Mouse (Mus musculus) forebrain, embryonic 12.5 days (tissue): Measurements from ENCODE around the gene Hpca. TPM values are rescaled to one million over a fixed set of nuclear protein-coding genes. Genes with fewer than 3 reads are reported as not detected.

ENCODE experiments used
- ATAC-seq: fragments of 200-750 bp; cut with Nextera tagmentation; 2 replicates; pipeline ENCODE4 v1.8.0; 2017; ENCODE audit warnings: moderate TSS enrichment; ENCODE audit not compliant: low FRiP score
- H3K27ac ChIP-seq: fragments of 300-500 bp; sonication (generic); 2 replicates; pipeline ENCODE4 v1.5.1; 2016; ENCODE audit warnings: mild to moderate bottlenecking
- H3K27me3 ChIP-seq: fragments of 300-500 bp; sonication (generic); 2 replicates; pipeline ENCODE4 v1.6.1; 2016; ENCODE audit warnings: mild to moderate bottlenecking
- H3K36me3 ChIP-seq: fragments of 300-500 bp; sonication (generic); replicated peaks from 2 replicates; pipeline ENCODE4 v1.6.1; 2016; ENCODE audit warnings: mild to moderate bottlenecking
- H3K4me1 ChIP-seq: fragments of 300-500 bp; sonication (generic); 2 replicates; pipeline ENCODE4 v1.6.1; 2016
- H3K4me2 ChIP-seq: fragments of 300-500 bp; sonication (generic); 2 replicates; pipeline ENCODE4 v1.6.1; 2016; ENCODE audit warnings: mild to moderate bottlenecking, moderate library complexity
- H3K4me3 ChIP-seq: fragments of 300-500 bp; sonication (generic); replicated peaks from 2 replicates; pipeline ENCODE4 v1.5.1; 2016; ENCODE audit warnings: mild to moderate bottlenecking
- H3K9ac ChIP-seq: fragments of 300-500 bp; sonication (generic); 2 replicates; pipeline ENCODE4 v1.6.1; 2016; ENCODE audit warnings: mild to moderate bottlenecking
- H3K9me3 ChIP-seq: fragments of 300-500 bp; sonication (generic); 2 replicates; pipeline ENCODE4 v1.6.1; 2016
- WGBS: fragments of 180-500 bp; shearing (Covaris S2); methylation state at CpG from one replicate; pipeline ENCODE4 v1.1.7; 2016; 5-methylcytosine and 5-hydroxymethylcytosine counted together
- polyA plus RNA-seq: library from polyadenylated mRNA; unstranded; fragments of >200 nt; fragmentation: Nextera tagmentation; extraction: Ambion mirVana; gene quantifications from 2 replicates; pipeline ENCODE4 v1.2.1, GENCODE M21; 2016

Hpca gene
- polyA plus RNA-seq, 1 experiment from 2014 or later, result 6.0 TPM

DNA sequence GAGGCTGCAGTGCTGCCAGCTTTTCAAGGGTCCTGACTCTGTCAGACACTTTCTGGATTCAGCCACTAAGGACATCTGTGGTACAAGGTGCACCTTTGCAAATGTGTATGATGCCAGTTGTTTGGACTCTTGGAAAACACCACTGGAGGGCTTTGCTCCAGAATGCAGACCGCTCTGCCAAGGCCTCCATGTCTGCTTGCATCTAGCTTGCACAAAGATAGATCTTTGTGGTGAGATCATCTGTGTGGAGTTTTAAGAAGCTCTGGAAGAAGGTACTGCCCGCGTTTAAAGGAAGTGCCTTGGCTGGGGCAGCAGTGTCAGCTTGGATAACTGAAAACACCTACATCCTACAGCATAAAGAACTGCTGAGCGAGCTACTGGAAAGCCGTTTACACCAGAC, 21.7 kb upstream of the Hpca start:
- no peak overlapping the region for H3K27ac ChIP-seq
- ATAC-seq, result no peak
- H3K27me3 ChIP-seq, result peaks cover 13% of the 10 kb centered on the region; the same call in 1 of the 2 replicates
- no peak overlapping the region for H3K9ac ChIP-seq
- H3K4me2 ChIP-seq, result no peak overlapping the region
- peaks cover 26% of the 10 kb centered on the region for H3K4me1 ChIP-seq
- 89% methylated on average over 5 of the region's 5 CpGs for whole genome bisulfite sequencing
- 0 out of 2 replicates have a peak, but pooled peaks cover 3% of the 10 kb centered on the region for H3K36me3 ChIP-seq
- H3K9me3 ChIP-seq, result no peaks in the 10 kb centered on the region
- no peak overlapping the region for H3K4me3 ChIP-seq

DNA sequence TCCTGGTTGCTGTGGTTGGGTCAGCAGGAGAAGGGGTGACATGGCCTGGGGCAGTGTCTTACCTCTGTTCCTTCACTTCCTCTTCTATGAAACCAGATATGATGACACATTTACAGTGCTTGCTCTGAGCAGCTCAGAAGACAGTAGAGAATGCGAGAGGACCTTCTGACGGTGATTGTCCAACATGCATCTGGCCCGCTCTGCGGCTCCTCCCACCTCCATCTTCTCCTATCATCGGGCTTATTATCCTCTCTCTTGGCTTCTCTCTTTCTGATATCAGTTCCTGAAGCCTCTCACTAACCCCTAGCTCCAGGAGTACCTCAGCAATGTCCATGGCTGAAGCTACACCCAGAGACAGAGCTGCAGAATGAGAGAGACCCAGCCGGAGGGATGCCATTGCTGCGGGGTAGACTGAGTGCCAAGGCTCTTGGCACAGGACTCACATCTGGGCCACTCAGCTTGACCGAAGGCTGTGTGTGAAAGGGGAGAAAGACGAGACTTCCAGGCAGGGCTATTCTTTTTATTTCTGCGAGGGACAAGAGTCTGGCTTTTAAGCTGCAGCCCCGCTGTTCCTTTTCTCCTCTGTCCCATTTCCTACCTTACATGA, 20.7 kb upstream of the Hpca start:
- H3K27ac ChIP-seq, result no peak overlapping the region
- H3K9me3 ChIP-seq, result no peaks in the 10 kb centered on the region
- H3K36me3 ChIP-seq, result no peaks in the 10 kb centered on the region
- H3K4me3 ChIP-seq, result no peak overlapping the region
- no peak overlapping the region for H3K4me2 ChIP-seq
- no peak overlapping the region for H3K9ac ChIP-seq
- WGBS, result 91% methylated on average over 11 of the region's 11 CpGs
- peaks cover 24% of the 10 kb centered on the region for H3K4me1 ChIP-seq
- peaks cover 22% of the 10 kb centered on the region for H3K27me3 ChIP-seq
- ATAC-seq, result no peak

DNA sequence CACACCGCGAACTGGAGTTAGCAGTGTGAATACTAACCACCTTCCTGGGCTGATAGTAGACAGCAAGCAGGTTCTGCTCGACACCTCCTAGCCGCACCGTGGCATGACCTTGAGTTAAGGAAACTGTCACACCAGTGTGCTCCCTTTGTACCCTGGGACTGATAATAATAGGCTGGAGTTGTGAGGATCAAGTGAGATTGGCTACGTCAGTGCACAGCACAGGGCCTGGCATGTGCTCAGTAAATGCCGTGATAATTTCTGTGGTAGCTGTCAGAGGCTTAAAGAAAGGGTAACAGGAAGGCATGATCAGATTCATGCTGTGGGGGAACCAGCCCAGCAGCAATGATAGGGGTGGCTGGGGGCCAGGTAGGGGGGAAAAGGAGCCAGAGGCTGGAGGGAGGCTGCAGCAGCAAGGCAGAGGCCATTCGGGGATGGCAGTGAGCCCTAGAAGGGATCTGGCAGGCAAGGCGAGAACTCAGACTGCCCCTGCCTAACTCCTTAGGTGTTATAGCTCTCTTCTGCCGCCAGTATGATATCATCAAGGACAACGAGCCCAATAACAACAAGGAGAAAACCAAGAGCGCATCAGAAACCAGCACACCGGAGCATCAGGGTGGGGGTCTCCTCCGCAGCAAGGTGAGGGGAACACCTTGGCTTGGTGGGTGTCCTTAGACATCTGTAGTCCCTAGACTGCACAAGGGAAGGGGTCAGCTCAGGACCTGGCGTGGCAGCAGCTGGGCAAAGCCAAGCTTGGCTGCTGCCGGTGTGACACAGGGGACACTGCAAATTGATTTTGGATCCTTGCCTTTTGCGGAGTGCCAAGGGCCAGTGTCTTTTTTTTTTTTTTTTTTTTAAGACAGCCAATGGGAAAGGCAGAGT, 20.0 kb upstream of the Hpca start:
- H3K4me3 ChIP-seq, result no peak overlapping the region
- no peak for ATAC-seq
- WGBS, result 83% methylated on average over 17 of the region's 17 CpGs
- no peak overlapping the region for H3K27ac ChIP-seq
- H3K4me2 ChIP-seq, result no peak overlapping the region
- no peaks in the 10 kb centered on the region for H3K36me3 ChIP-seq
- no peak overlapping the region for H3K9ac ChIP-seq
- H3K9me3 ChIP-seq, result no peaks in the 10 kb centered on the region
- H3K27me3 ChIP-seq, result peaks cover 30% of the 10 kb centered on the region
- peaks cover 31% of the 10 kb centered on the region for H3K4me1 ChIP-seq

DNA sequence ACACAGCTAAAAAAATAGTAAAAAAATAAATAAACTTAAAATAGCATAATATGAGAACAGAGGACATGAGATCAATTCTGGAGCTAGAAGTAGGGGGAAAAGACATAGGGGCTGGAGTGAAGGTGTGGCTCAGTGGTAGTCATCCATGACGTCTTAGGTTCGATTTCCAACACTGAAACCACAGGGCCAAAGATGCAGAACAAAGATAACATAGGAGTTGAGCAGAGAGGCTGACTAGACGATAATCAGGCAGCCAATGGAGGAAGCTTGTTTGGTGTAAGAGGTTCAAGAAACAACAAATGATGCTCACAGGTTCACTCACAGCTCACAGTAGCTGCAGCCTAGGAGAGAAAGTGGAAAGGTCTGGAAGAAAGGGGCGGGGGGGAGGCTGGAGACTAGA, 19.0 kb upstream of the Hpca start:
- peaks cover 37% of the 10 kb centered on the region for H3K4me1 ChIP-seq
- H3K36me3 ChIP-seq, result no peaks in the 10 kb centered on the region
- no peak overlapping the region for H3K9ac ChIP-seq
- no peaks in the 10 kb centered on the region for H3K9me3 ChIP-seq
- peaks cover 39% of the 10 kb centered on the region for H3K27me3 ChIP-seq
- no peak for ATAC-seq
- H3K27ac ChIP-seq, result no peak overlapping the region
- 81% methylated on average over 4 of the region's 4 CpGs for WGBS
- no peak overlapping the region for H3K4me3 ChIP-seq
- H3K4me2 ChIP-seq, result no peak overlapping the region

DNA sequence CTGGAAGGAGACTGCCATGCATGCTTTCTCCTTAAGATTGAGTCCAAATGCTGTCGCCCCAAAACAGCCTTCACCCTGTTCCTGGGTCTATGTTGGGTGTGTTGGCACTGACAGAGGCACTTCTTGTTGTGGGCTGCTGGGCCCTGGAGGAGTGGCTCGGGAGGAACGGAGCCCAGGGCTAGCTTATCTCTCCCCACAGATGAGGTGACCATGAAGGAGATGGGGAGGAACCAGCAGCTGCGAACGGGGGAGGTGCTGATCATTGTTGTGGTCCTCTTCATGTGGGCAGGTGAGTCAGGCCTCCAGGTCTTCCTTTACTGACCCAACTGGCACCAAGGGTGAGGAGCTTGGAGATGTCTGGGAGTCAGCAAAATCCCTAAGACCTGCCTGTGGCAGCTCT, 17.8 kb upstream of the Hpca start:
- 92% methylated on average over 5 of the region's 5 CpGs for WGBS
- no peak overlapping the region for H3K9ac ChIP-seq
- no peaks in the 10 kb centered on the region for H3K9me3 ChIP-seq
- peaks cover 33% of the 10 kb centered on the region for H3K4me1 ChIP-seq
- no peak overlapping the region for H3K27ac ChIP-seq
- H3K4me2 ChIP-seq, result no peak overlapping the region
- no peak overlapping the region for H3K4me3 ChIP-seq
- H3K36me3 ChIP-seq, result no peaks in the 10 kb centered on the region
- H3K27me3 ChIP-seq, result peaks cover 49% of the 10 kb centered on the region
- ATAC-seq, result no peak

DNA sequence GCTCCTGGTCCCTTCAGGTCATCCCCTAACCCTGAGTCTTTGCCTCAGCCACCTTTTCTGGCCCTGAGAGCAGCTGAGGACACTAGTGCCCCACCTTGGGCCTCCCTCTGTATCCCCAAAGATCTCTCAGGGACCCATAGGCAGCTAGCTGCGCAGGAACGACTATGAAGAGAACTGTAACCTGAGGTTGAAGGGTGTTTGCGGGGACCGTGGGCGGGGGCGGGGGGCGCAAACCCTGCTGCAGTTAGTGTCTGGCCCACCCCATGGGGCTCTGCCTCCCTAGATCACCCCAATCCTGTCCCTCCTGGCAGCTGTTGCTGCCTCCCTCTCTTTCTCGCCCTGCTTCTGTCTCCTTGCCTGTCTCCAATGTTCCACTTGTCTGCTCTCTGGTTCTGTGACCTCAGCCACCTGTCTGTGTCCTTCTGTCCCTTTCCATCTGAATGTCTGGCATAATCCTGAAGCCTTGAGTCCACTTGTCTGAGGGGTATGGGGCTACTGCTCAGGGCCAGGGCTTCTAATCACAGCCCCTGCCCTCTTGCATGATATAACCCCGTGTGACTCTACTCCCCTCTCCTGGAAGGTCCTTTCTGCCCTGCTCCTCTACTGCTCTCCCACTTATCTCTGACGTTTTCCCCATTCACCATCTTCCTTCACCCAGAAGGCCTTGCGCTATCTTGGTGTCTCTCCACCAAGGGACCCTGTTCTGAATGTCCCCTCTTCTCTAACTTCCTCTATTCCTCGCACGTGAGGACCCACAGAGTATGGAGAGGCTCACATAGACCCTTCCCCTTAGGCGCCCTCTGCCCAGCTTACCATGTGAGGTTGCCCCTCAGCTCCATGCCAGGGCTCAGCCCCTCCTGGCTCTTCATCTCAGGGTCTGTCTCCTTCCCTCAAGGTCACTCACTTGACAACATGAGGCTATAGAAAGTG, 15.8 kb upstream of the Hpca start:
- Histone ChIP-seq H3K9me3 (no peaks in the 10 kb centered on the region), H3K27me3 (peaks cover 49% of the 10 kb centered on the region), H3K27ac (no peak overlapping the region)

DNA sequence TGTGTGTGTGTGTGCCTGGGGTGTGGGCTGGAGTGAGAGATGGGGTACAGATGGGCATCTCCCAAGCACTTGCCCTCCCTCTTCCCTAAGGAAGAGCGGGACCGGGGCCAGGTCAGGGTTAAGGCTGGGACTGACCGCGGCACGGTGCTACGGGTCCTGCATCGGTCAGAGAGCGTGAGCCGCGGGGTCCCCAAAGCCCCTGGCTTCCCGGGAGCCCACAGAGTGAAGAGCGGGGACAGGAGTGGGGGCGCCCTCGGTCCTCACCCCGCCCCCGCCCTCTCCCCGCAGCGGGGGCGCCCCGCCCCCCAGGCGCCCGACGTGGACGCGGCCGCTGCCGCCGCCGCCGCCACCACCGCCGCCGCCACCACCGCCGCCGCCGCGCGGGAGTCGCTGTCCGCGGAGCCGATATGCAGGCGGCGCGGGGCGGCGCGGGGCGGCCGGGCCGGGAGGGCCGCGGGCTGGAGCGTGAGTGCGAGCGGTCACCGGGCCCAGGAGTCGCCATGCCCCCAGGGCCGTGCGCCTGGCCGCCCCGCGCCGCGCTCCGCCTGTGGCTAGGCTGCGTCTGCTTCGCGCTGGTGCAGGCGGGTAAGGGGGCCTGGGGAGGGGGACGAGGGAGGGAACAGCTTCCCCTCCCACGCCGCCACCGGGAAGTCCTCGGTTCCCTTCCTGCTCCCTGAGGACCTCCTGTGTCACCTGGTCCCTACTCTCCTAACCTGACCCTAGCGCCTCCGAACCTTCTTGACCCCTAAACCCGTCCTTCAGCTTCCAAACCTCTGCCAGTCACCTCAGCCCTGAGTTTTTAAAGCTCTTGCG, 14.9 kb upstream of the Hpca start, which contains the start of gene Fndc5:
Gene Fndc5, plus strand, starts transcription at position 421 of the 813 bp plus-strand sequence.
- peak within 1 kb of the TSS; percentile 94 for H3K4me2 ChIP-seq
- no peak within 1 kb of the TSS for H3K27ac ChIP-seq
- peak within 1 kb of the TSS; percentile 58 for H3K4me3 ChIP-seq
- H3K36me3 ChIP-seq, result no peaks in the 10 kb centered on the region
- 0 out of 2 replicates have a peak, but pooled peaks have one; percentile 33 for ATAC-seq
- WGBS, result 1% methylated on average over 40 of the region's 80 CpGs
- no peaks in the 10 kb centered on the region for H3K9me3 ChIP-seq
- peaks cover 54% of the 10 kb centered on the region for H3K27me3 ChIP-seq
- H3K9ac ChIP-seq, result peak within 1 kb of the TSS; percentile 76
- peaks cover 21% of the 10 kb centered on the region for H3K4me1 ChIP-seq

More for the DNA sequence above, 15.8 kb upstream of the Hpca start:
- ATAC-seq, result no peak
- 43% methylated on average over 14 of the region's 14 CpGs for WGBS
- Histone ChIP-seq H3K36me3 (no peaks in the 10 kb centered on the region), H3K4me1 (peaks cover 24% of the 10 kb centered on the region), H3K4me2 (peak overlapping the region; percentile 94), H3K4me3 (peak overlapping the region; percentile 58), H3K9ac (peak overlapping the region; percentile 76; the same call in 1 of the 2 replicates)

DNA sequence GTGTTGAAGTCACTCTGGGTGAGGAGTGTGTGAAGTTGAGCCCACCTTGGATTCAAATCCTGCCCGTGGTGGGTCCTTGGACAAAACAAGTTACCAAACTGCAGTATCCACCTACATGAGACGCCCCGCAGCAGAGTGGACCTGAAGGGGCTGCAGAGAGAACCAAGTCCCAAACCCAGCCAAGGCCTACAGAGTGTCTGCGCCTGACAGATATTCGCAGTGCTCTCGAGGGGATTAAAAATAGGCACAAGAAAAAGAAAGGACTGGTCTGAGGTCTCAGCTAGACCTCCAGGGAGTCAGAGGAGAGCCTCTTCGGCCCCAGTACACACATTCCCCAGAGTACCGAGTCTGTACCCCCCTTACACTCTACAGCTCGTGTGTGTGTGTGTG, 14.3 kb upstream of the Hpca start:
- Histone ChIP-seq H3K4me1 (peaks cover 21% of the 10 kb centered on the region), H3K9ac (peak overlapping the region; percentile 76), H3K36me3 (no peaks in the 10 kb centered on the region), H3K27ac (no peak overlapping the region), H3K9me3 (no peaks in the 10 kb centered on the region), H3K27me3 (peaks cover 59% of the 10 kb centered on the region), H3K4me2 (peak overlapping the region; percentile 94), H3K4me3 (peak overlapping the region; percentile 58)
- 27% methylated on average over 9 of the region's 9 CpGs for WGBS
- ATAC-seq, result no peak

DNA sequence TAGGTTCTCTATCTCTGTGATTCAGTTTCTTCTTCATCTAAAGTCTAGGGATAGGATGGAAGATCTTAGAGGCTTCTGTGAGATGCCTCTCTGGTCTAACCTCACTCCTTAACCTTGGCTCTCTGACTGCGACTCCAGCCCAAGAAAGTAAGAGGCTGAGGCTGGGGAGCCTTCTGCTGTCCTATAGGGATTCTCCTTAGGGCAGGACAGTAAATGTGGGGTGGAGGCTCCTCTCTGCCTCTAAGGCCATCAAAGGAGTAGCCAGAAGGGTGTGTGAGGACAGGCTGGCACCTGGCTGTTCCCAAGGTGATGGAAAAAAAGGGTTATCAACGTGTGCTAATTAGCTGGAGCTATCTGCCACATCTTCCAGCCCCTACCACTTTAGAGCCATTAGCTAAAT, 13.8 kb upstream of the Hpca start:
- H3K9ac ChIP-seq, result no peak overlapping the region
- H3K27ac ChIP-seq, result no peak overlapping the region
- peaks cover 26% of the 10 kb centered on the region for H3K4me1 ChIP-seq
- H3K4me2 ChIP-seq, result no peak overlapping the region
- no peak for ATAC-seq
- H3K9me3 ChIP-seq, result no peaks in the 10 kb centered on the region
- 57% methylated on average over 2 of the region's 2 CpGs for WGBS
- no peaks in the 10 kb centered on the region for H3K36me3 ChIP-seq
- H3K4me3 ChIP-seq, result no peak overlapping the region
- peaks cover 64% of the 10 kb centered on the region for H3K27me3 ChIP-seq

DNA sequence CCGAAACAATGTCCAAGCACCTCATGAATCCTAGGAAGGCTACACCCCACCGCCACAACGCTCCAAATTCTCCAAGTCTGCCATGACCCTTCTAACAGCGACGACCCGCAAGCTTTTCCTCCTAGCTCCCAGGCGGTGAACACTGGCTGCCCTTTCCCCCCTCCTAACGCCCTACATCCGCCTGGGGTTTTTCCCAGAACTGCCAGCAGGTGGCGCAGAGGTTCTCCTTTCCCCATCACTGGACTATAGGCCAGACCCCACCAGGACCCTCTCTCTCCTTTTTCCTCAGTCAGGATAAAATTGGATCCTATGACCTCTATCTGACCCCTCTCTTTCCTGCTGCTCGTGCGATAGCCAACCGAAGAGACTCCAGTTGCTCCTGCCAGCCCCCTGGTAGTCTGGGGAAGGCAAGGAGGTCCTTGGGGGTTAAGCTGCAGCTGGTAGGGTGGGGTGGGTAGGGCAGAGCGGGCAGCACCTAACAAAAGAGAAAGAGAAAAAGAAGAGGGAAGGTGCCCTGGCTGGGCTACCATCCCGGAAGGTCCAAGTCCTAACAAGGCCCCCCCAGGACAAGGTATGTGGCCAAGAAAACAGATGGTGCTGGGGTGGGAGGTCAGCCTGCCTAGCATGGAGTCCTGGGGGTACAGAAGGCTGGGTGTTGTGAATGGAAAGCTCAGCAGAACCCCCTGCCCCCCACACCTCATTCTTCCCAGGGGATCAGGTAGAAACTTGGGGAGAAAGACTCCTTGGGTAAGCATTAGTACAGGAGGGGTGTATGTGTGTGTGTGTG, 13.2 kb upstream of the Hpca start:
- H3K4me2 ChIP-seq, result peak overlapping the region; percentile 24; the same call in 1 of the 2 replicates
- peaks cover 68% of the 10 kb centered on the region for H3K27me3 ChIP-seq
- WGBS, result 9% methylated on average over 15 of the region's 15 CpGs
- no peaks in the 10 kb centered on the region for H3K36me3 ChIP-seq
- peaks cover 32% of the 10 kb centered on the region for H3K4me1 ChIP-seq
- H3K9ac ChIP-seq, result no peak overlapping the region
- H3K9me3 ChIP-seq, result no peaks in the 10 kb centered on the region
- no peak overlapping the region for H3K27ac ChIP-seq
- no peak overlapping the region; the same call in 1 of the 2 replicates for H3K4me3 ChIP-seq
- ATAC-seq, result peak; percentile 49
